Mouse (Mus musculus): ENCODE results near the gene Tmem25. TPM values are rescaled to one million over a fixed set of nuclear protein-coding genes. Genes with fewer than 3 reads are reported as not detected.

Gene Tmem25
- 2.9 and 6.9 TPM in 2 replicates for polyA plus RNA-seq (2012; rRNA removed)

- WGBS, result under 1% methylated on average over 75 of the region's 75 CpGs
- Histone ChIP-seq H3K36me3 (ENCODE audit: control insufficient read depth, insufficient read depth, low read length) (0 out of 2 replicates have a peak, but pooled peaks cover 1% of the 10 kb centered on the region), H3K27me3 (ENCODE audit: control insufficient read depth, insufficient read depth, low read length) (no peaks in the 10 kb centered on the region), H3K27ac (ENCODE audit: insufficient read depth, low read depth, low read length) (peak within 1 kb of the TSS; percentile 88), H3K4me1 (ENCODE audit: control insufficient read depth, insufficient read depth, insufficient read length, low read length) (peaks cover 22% of the 10 kb centered on the region; the same call in 1 of the 2 replicates), H3K4me3 (ENCODE audit: low read depth, low read length) (peak within 1 kb of the TSS; percentile 67)
- TF ChIP-seq CTCF (IDR thresholded peaks at IDR 0.05; ENCODE audit: extremely low read depth, insufficient read length, insufficient replicate concordance, low read depth, low read length) (no peak), POLR2A (IDR thresholded peaks at IDR 0.05; ENCODE audit: low read depth, low read length) (peak; percentile 87)
Measured at GRCm38 (mm10) chr9:44799102-44799957, at the start of gene Tmem25. TSS of gene Tmem25 (minus strand) at chr9:44799307.

- Histone ChIP-seq H3K4me3 (ENCODE audit: low read depth, low read length) (no peak overlapping the region), H3K36me3 (ENCODE audit: control insufficient read depth, insufficient read depth, low read length) (peaks cover 70% of the 10 kb centered on the region), H3K27me3 (ENCODE audit: control insufficient read depth, insufficient read depth, low read length) (no peaks in the 10 kb centered on the region), H3K4me1 (ENCODE audit: control insufficient read depth, insufficient read depth, insufficient read length, low read length) (no peaks in the 10 kb centered on the region), H3K27ac (ENCODE audit: insufficient read depth, low read depth, low read length) (no peak overlapping the region)
- WGBS, result 87% methylated on average over 6 of the region's 6 CpGs
- TF ChIP-seq CTCF (IDR thresholded peaks at IDR 0.05; ENCODE audit: extremely low read depth, insufficient read length, insufficient replicate concordance, low read depth, low read length) (no peak), POLR2A (IDR thresholded peaks at IDR 0.05; ENCODE audit: low read depth, low read length) (no peak)
Measured at GRCm38 (mm10) chr9:44847446-44847845, 48.3 kb upstream of the Tmem25 start.

GRCm38 (mm10) chr9:44841241-44841640 lies 42.1 kb upstream of the Tmem25 start:
- Histone ChIP-seq H3K4me1 (ENCODE audit: control insufficient read depth, insufficient read depth, insufficient read length, low read length) (no peaks in the 10 kb centered on the region), H3K27me3 (ENCODE audit: control insufficient read depth, insufficient read depth, low read length) (no peaks in the 10 kb centered on the region), H3K4me3 (ENCODE audit: low read depth, low read length) (no peak overlapping the region), H3K27ac (ENCODE audit: insufficient read depth, low read depth, low read length) (no peak overlapping the region), H3K36me3 (ENCODE audit: control insufficient read depth, insufficient read depth, low read length) (peaks cover 54% of the 10 kb centered on the region)
- peak; percentile 49; the same call in 1 of the 2 replicates for TF ChIP-seq CTCF (IDR thresholded peaks at IDR 0.05; ENCODE audit: extremely low read depth, insufficient read length, insufficient replicate concordance, low read depth, low read length)
- no peak for TF ChIP-seq POLR2A (IDR thresholded peaks at IDR 0.05; ENCODE audit: low read depth, low read length)
- WGBS, result 73% methylated on average over 10 of the region's 10 CpGs

GRCm38 (mm10) chr9:44836439-44836838 lies 37.3 kb upstream of the Tmem25 start:
- TF ChIP-seq CTCF (IDR thresholded peaks at IDR 0.05; ENCODE audit: extremely low read depth, insufficient read length, insufficient replicate concordance, low read depth, low read length), result peak; percentile 72; the same call in 1 of the 2 replicates
- no peak for TF ChIP-seq POLR2A (IDR thresholded peaks at IDR 0.05; ENCODE audit: low read depth, low read length)
- H3K27ac ChIP-seq (ENCODE audit: insufficient read depth, low read depth, low read length), result no peak overlapping the region
- H3K4me1 ChIP-seq (ENCODE audit: control insufficient read depth, insufficient read depth, insufficient read length, low read length), result no peaks in the 10 kb centered on the region
- no peak overlapping the region for H3K4me3 ChIP-seq (ENCODE audit: low read depth, low read length)
- H3K27me3 ChIP-seq (ENCODE audit: control insufficient read depth, insufficient read depth, low read length), result no peaks in the 10 kb centered on the region
- peaks cover 57% of the 10 kb centered on the region for H3K36me3 ChIP-seq (ENCODE audit: control insufficient read depth, insufficient read depth, low read length)
- WGBS, result 42% methylated on average over 7 of the region's 7 CpGs

- Histone ChIP-seq H3K36me3 (ENCODE audit: control insufficient read depth, insufficient read depth, low read length) (peaks cover 71% of the 10 kb centered on the region), H3K4me3 (ENCODE audit: low read depth, low read length) (no peak overlapping the region), H3K27me3 (ENCODE audit: control insufficient read depth, insufficient read depth, low read length) (no peaks in the 10 kb centered on the region), H3K4me1 (ENCODE audit: control insufficient read depth, insufficient read depth, insufficient read length, low read length) (no peaks in the 10 kb centered on the region), H3K27ac (ENCODE audit: insufficient read depth, low read depth, low read length) (no peak overlapping the region)
- WGBS, result 60% methylated on average over 4 of the region's 4 CpGs
- TF ChIP-seq POLR2A (IDR thresholded peaks at IDR 0.05; ENCODE audit: low read depth, low read length) (no peak), CTCF (IDR thresholded peaks at IDR 0.05; ENCODE audit: extremely low read depth, insufficient read length, insufficient replicate concordance, low read depth, low read length) (no peak)
Measured at GRCm38 (mm10) chr9:44832356-44832755, 33.2 kb upstream of the Tmem25 start.

- TF ChIP-seq POLR2A (IDR thresholded peaks at IDR 0.05; ENCODE audit: low read depth, low read length) (no peak), CTCF (IDR thresholded peaks at IDR 0.05; ENCODE audit: extremely low read depth, insufficient read length, insufficient replicate concordance, low read depth, low read length) (no peak)
- Histone ChIP-seq H3K27me3 (ENCODE audit: control insufficient read depth, insufficient read depth, low read length) (no peaks in the 10 kb centered on the region), H3K4me1 (ENCODE audit: control insufficient read depth, insufficient read depth, insufficient read length, low read length) (no peaks in the 10 kb centered on the region), H3K27ac (ENCODE audit: insufficient read depth, low read depth, low read length) (no peak overlapping the region), H3K4me3 (ENCODE audit: low read depth, low read length) (no peak overlapping the region), H3K36me3 (ENCODE audit: control insufficient read depth, insufficient read depth, low read length) (peaks cover 77% of the 10 kb centered on the region)
- 72% methylated on average over 2 of the region's 2 CpGs for WGBS
Measured at GRCm38 (mm10) chr9:44830506-44830905, 31.4 kb upstream of the Tmem25 start.

GRCm38 (mm10) chr9:44828944-44829343 lies 29.8 kb upstream of the Tmem25 start:
- TF ChIP-seq POLR2A (IDR thresholded peaks at IDR 0.05; ENCODE audit: low read depth, low read length) (no peak), CTCF (IDR thresholded peaks at IDR 0.05; ENCODE audit: extremely low read depth, insufficient read length, insufficient replicate concordance, low read depth, low read length) (no peak)
- peaks cover 78% of the 10 kb centered on the region for H3K36me3 ChIP-seq (ENCODE audit: control insufficient read depth, insufficient read depth, low read length)

More at GRCm38 (mm10) chr9:44828944-44829343, 29.8 kb upstream of the Tmem25 start:
- Histone ChIP-seq H3K27me3 (ENCODE audit: control insufficient read depth, insufficient read depth, low read length) (no peaks in the 10 kb centered on the region), H3K4me1 (ENCODE audit: control insufficient read depth, insufficient read depth, insufficient read length, low read length) (no peaks in the 10 kb centered on the region), H3K4me3 (ENCODE audit: low read depth, low read length) (no peak overlapping the region), H3K27ac (ENCODE audit: insufficient read depth, low read depth, low read length) (no peak overlapping the region)
- WGBS, result 96% methylated on average over 11 of the region's 11 CpGs
